8 mouse cellular contexts compared by ENCODE assay signal in the genomic region with DNA sequence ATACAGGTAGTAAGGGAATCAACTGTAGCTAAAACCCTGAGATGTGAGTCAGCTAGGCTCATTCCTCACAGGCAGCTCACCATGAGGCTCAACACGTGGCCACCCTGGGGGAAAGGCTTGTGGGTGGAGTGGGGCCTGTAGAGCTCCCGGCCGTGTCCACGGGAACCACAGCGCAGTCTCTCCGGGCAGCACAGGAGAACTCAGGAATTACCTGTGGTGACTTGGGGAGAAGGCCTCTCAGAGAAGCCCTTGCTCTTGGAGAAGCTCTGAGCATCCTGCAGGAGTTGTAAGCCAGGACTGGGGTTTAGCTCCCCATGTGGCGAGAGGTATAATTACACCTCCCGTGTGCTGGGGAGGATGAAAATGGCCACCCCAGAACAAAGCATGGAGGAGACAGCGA. TPM values are rescaled to one million over a fixed set of nuclear protein-coding genes. Genes with fewer than 3 reads are reported as not detected.
A peak's percentile ranks its signal among the peaks of the same experiment; 100 is the strongest.
DNase-seq lines count a peak whose midpoint lies in the region; ATAC-seq and TF ChIP-seq lines count a peak whose summit lies in the region.

No protein-coding gene starts in this region.

- no peaks in the 10 kb centered on the region for H3K9me3 ChIP-seq in forebrain, embryonic 12.5 days
- no peaks in the 10 kb centered on the region for H3K9me3 ChIP-seq in liver, postnatal 0 days (ENCODE audit: low read length)

- H3K9ac ChIP-seq in forebrain, embryonic 12.5 days: no peak overlapping the region
- H3K9ac ChIP-seq in liver, postnatal 0 days (replicated peaks): no peak overlapping the region

- 22% methylated on average over 9 of the region's 9 CpGs for WGBS in forebrain, embryonic 12.5 days
- WGBS in liver, postnatal 0 days (ENCODE audit: insufficient replicate concordance): 20% methylated on average over 9 of the region's 9 CpGs

- ATAC-seq in CD4-positive, CD25-positive, alpha-beta regulatory T cell, adult 4 months: peak; percentile 96
- ATAC-seq in cerebellum, adult (ENCODE audit: insufficient number of reproducible peaks, low FRiP score, low TSS enrichment): peak; percentile 83
- peak; percentile 58; the same call in 1 of the 2 replicates for ATAC-seq in forebrain, embryonic 12.5 days (ENCODE audit: low FRiP score)
- ATAC-seq in liver, postnatal 0 days: no peak
- peak; percentile 81 for ATAC-seq in neutrophil, adult 5-6 weeks (ENCODE audit: extremely low read depth, insufficient number of reproducible peaks, low FRiP score, poor library complexity, severe bottlenecking)

- DNase-seq in heart, adult 18-20 months: peak; percentile 63 to 71
- no peak for DNase-seq in heart, postnatal 25 days (ENCODE audit: low spot score)
- peak; percentile 87 for DNase-seq in induced T-regulatory cell, adult 2 months (ENCODE audit: low read depth)
- DNase-seq in liver, postnatal 0 days: peak; percentile 60

- H3K4me3 ChIP-seq in forebrain, embryonic 12.5 days (replicated peaks): no peak overlapping the region
- no peak overlapping the region for H3K4me3 ChIP-seq in liver, postnatal 0 days (ENCODE audit: low read depth, low read length)

- H3K27ac ChIP-seq in forebrain, embryonic 12.5 days: no peak overlapping the region
- H3K27ac ChIP-seq in liver, postnatal 0 days (ENCODE audit: low read depth): no peak overlapping the region

- intact Hi-C loops in heart, postnatal 25 days (cut with DNase I): loop anchor here (1.0 kb wide), 1 partner anchor 24 kb away; no protein-coding TSS in a partner anchor

- H3K36me3 ChIP-seq in forebrain, embryonic 12.5 days (replicated peaks): no peaks in the 10 kb centered on the region
- H3K36me3 ChIP-seq in liver, postnatal 0 days (replicated peaks; ENCODE audit: insufficient read depth, low read length): no peaks in the 10 kb centered on the region

- peaks cover 7% of the 10 kb centered on the region; the same call in 1 of the 2 replicates for H3K27me3 ChIP-seq in forebrain, embryonic 12.5 days
- no peaks in the 10 kb centered on the region for H3K27me3 ChIP-seq in liver, postnatal 0 days (ENCODE audit: insufficient read depth, low read length)

- no peak for TF ChIP-seq EP300 in liver, postnatal 0 days (IDR thresholded peaks at IDR 0.05; ENCODE audit: low read depth)

- peak; percentile 88 for TF ChIP-seq CTCF in liver, postnatal 0 days (IDR thresholded peaks at IDR 0.05; ENCODE audit: low read depth)

- peaks cover 8% of the 10 kb centered on the region; the same call in 1 of the 2 replicates for H3K4me1 ChIP-seq in forebrain, embryonic 12.5 days
- peaks cover 12% of the 10 kb centered on the region for H3K4me1 ChIP-seq in liver, postnatal 0 days (ENCODE audit: insufficient read depth)

- H3K4me2 ChIP-seq in forebrain, embryonic 12.5 days: 0 out of 2 replicates have a peak overlapping the region, but pooled peaks have one; percentile 1
- H3K4me2 ChIP-seq in liver, postnatal 0 days (ENCODE audit: low read depth, low read length): no peak overlapping the region

RNA-seq across cellular contexts. Expression of gene Gadd45b, which starts 25.7 kb away (rescaled TPM):
- 10 to 100 TPM; 14.9 to 19.0 TPM for total RNA-seq in heart, adult 18-20 months (2021)
- 10 to 100 TPM in 1 of 2 experiments, 1 to 10 TPM in 1; 8.2 to 14.1 TPM for total RNA-seq in heart, postnatal 25 days (2021)
- 10 to 100 TPM; 25.3 to 38.9 TPM for polyA plus RNA-seq in CD4-positive, CD25-positive, alpha-beta regulatory T cell, adult 4 months (2017; shearing (Covaris generic))
- polyA plus RNA-seq in forebrain, embryonic 12.5 days (2016; fragmentation: Nextera tagmentation; extraction: Ambion mirVana): 8.2 and 9.8 TPM in 2 replicates
- 17.3 and 18.7 TPM in 2 replicates for polyA plus RNA-seq in liver, postnatal 0 days (2015; fragmentation: Nextera tagmentation; extraction: Ambion mirVana)
- total RNA-seq in neutrophil, adult 5-6 weeks (2017): 59.9 and 63.2 TPM in 2 replicates

RNA-seq across cellular contexts. Expression of gene Lmnb2, which starts 37.5 kb away (rescaled TPM):
- total RNA-seq in heart, adult 18-20 months (2021): 1 to 10 TPM; 4.7 to 5.8 TPM
- total RNA-seq in heart, postnatal 25 days (2021): 1 to 10 TPM; 4.6 to 5.6 TPM
- 1 to 10 TPM; 3.3 to 4.7 TPM for polyA plus RNA-seq in CD4-positive, CD25-positive, alpha-beta regulatory T cell, adult 4 months (2017; shearing (Covaris generic))
- 67.7 and 73.8 TPM in 2 replicates for polyA plus RNA-seq in forebrain, embryonic 12.5 days (2016; fragmentation: Nextera tagmentation; extraction: Ambion mirVana)
- 5.4 and 6.5 TPM in 2 replicates for polyA plus RNA-seq in liver, postnatal 0 days (2015; fragmentation: Nextera tagmentation; extraction: Ambion mirVana)
- 8.0 and 11.8 TPM in 2 replicates for total RNA-seq in neutrophil, adult 5-6 weeks (2017)

RNA-seq across cellular contexts. Expression of gene Timm13, which starts 54.8 kb away (rescaled TPM):
- total RNA-seq in heart, adult 18-20 months (2021): 100 to 1,000 TPM; 125 to 144 TPM
- total RNA-seq in heart, postnatal 25 days (2021): 100 to 1,000 TPM; 143 to 148 TPM
- 100 to 1,000 TPM; 212 to 257 TPM for polyA plus RNA-seq in CD4-positive, CD25-positive, alpha-beta regulatory T cell, adult 4 months (2017; shearing (Covaris generic))
- 311 and 314 TPM in 2 replicates for polyA plus RNA-seq in forebrain, embryonic 12.5 days (2016; fragmentation: Nextera tagmentation; extraction: Ambion mirVana)
- 242 and 244 TPM in 2 replicates for polyA plus RNA-seq in liver, postnatal 0 days (2015; fragmentation: Nextera tagmentation; extraction: Ambion mirVana)
- 15.1 and 23.1 TPM in 2 replicates for total RNA-seq in neutrophil, adult 5-6 weeks (2017)

RNA-seq across cellular contexts. Expression of gene Gng7, which starts 59.2 kb away (rescaled TPM):
- total RNA-seq in heart, adult 18-20 months (2021): 1 to 10 TPM in 1 of 2 experiments, under 1 TPM in 1; 0.82 to 1.3 TPM
- under 1 TPM; 0.13 to 0.34 TPM for total RNA-seq in heart, postnatal 25 days (2021)
- under 1 TPM in 1 of 2 experiments, not detected in 1; 0.54 TPM for polyA plus RNA-seq in CD4-positive, CD25-positive, alpha-beta regulatory T cell, adult 4 months (2017; shearing (Covaris generic))
- 9.8 and 11.0 TPM in 2 replicates for polyA plus RNA-seq in forebrain, embryonic 12.5 days (2016; fragmentation: Nextera tagmentation; extraction: Ambion mirVana)
- polyA plus RNA-seq in liver, postnatal 0 days (2015; fragmentation: Nextera tagmentation; extraction: Ambion mirVana): 1.3 TPM in 2 replicates
- not detected in 2 replicates for total RNA-seq in neutrophil, adult 5-6 weeks (2017)
